Mouse (Mus musculus) kidney, postnatal 0 days (tissue): ENCODE results near the gene Syde2. TPM values are rescaled to one million over a fixed set of nuclear protein-coding genes. Genes with fewer than 3 reads are reported as not detected.

ENCODE experiments used
- ATAC-seq: fragments of 200-750 bp; cut with Nextera tagmentation; replicated peaks from 2 replicates; pipeline ENCODE4 v1.8.0; 2017; ENCODE audit warnings: low read depth, moderate number of reproducible peaks, moderate TSS enrichment, moderate library complexity; ENCODE audit not compliant: low FRiP score
- DNase-seq: peaks from one replicate; pipeline ENCODE4 v3.0.0-alpha.2; 2016; ENCODE audit warnings: low spot score
- H3K27ac ChIP-seq: fragments of 300-500 bp; sonication (generic); 2 replicates; pipeline ENCODE4 v1.5.1; 2014; ENCODE audit warnings: mild to moderate bottlenecking
- H3K27me3 ChIP-seq: fragments of 300-500 bp; sonication (generic); 2 replicates; pipeline ENCODE4 v1.6.1; 2014; ENCODE audit warnings: low read length, mixed read lengths; ENCODE audit not compliant: insufficient read depth
- H3K36me3 ChIP-seq: fragments of 300-500 bp; sonication (generic); 2 replicates; pipeline ENCODE4 v1.6.1; 2014; ENCODE audit warnings: low read length, mixed read lengths; ENCODE audit not compliant: insufficient read depth
- H3K4me1 ChIP-seq: fragments of 300-500 bp; sonication (generic); replicated peaks from 2 replicates; pipeline ENCODE4 v1.6.1; 2014; ENCODE audit warnings: antibody characterized with exemption, low read length, mixed read lengths; ENCODE audit not compliant: insufficient read depth
- H3K4me2 ChIP-seq: fragments of 300-500 bp; sonication (generic); 2 replicates; pipeline ENCODE4 v1.6.1; 2014; ENCODE audit warnings: mild to moderate bottlenecking, low read length, moderate library complexity, mixed read lengths
- H3K4me3 ChIP-seq: fragments of 300-500 bp; sonication (generic); replicated peaks from 2 replicates; pipeline ENCODE4 v1.5.1; 2014; ENCODE audit warnings: low read depth, low read length
- H3K9ac ChIP-seq: fragments of 300-500 bp; sonication (generic); 2 replicates; pipeline ENCODE4 v1.6.1; 2014; ENCODE audit warnings: low read depth, low read length
- H3K9me3 ChIP-seq: fragments of 300-500 bp; sonication (generic); replicated peaks from 2 replicates; pipeline ENCODE4 v1.6.1; 2016; ENCODE audit warnings: low read length, inconsistent platforms, mixed read lengths
- CTCF ChIP-seq: IDR thresholded peaks from 2 replicates; pipeline ENCODE4 v1.5.1; 2016; ENCODE audit warnings: antibody characterized with exemption, low read depth, mild to moderate bottlenecking, moderate library complexity
- WGBS: fragments of 180-500 bp; shearing (Covaris S2); extraction: QIAGEN DNeasy Blood & Tissue Kit; methylation state at CpG from one replicate; pipeline ENCODE4 v1.1.7; 2014; 5-methylcytosine and 5-hydroxymethylcytosine counted together
- polyA plus RNA-seq: library from polyadenylated mRNA; unstranded; fragments of >200 nt; fragmentation: Nextera tagmentation; extraction: Ambion mirVana; gene quantifications from 2 replicates; pipeline ENCODE4 v1.2.1, GENCODE M21; 2015

The Syde2 gene
- polyA plus RNA-seq, 1 experiment from 2014 or later: 1.9 TPM

GRCm38 (mm10) chr3:146044977-146045376, 57.3 kb downstream of the Syde2 start:
- no peak overlapping the region; the same call in 1 of the 2 replicates for H3K27ac ChIP-seq
- 24% methylated on average over 11 of the region's 11 CpGs for WGBS
- no peak overlapping the region for H3K4me3 ChIP-seq
- no peak overlapping the region for H3K9ac ChIP-seq
- H3K4me1 ChIP-seq: 0 out of 2 replicates have a peak, but pooled peaks cover 9% of the 10 kb centered on the region
- peak; percentile 41 for DNase-seq
- ATAC-seq: peak; percentile 45
- no peaks in the 10 kb centered on the region for H3K27me3 ChIP-seq
- TF ChIP-seq CTCF: no peak
- no peak overlapping the region for H3K4me2 ChIP-seq
- H3K9me3 ChIP-seq: no peaks in the 10 kb centered on the region
- H3K36me3 ChIP-seq: no peaks in the 10 kb centered on the region

- ATAC-seq: no peak
- WGBS: 54% methylated on average over 11 of the region's 11 CpGs
Measured at GRCm38 (mm10) chr3:146046076-146046475, 58.4 kb downstream of the Syde2 start.

GRCm38 (mm10) chr3:146047704-146048207, 60.1 kb downstream of the Syde2 start:
- WGBS: 19% methylated on average over 15 of the region's 15 CpGs
- Histone ChIP-seq H3K4me3 (no peak overlapping the region), H3K27ac (peak overlapping the region; percentile 20), H3K9me3 (no peaks in the 10 kb centered on the region), H3K9ac (no peak overlapping the region), H3K4me2 (peak overlapping the region; percentile 16), H3K36me3 (no peaks in the 10 kb centered on the region), H3K4me1 (0 out of 2 replicates have a peak, but pooled peaks cover 9% of the 10 kb centered on the region), H3K27me3 (no peaks in the 10 kb centered on the region)
- no peak for TF ChIP-seq CTCF
- ATAC-seq: peak; percentile 81
- DNase-seq: peak; percentile 79

More at GRCm38 (mm10) chr3:146046076-146046475, 58.4 kb downstream of the Syde2 start:
- H3K36me3 ChIP-seq: no peaks in the 10 kb centered on the region
- no peak for TF ChIP-seq CTCF
- no peaks in the 10 kb centered on the region for H3K9me3 ChIP-seq
- H3K4me3 ChIP-seq: no peak overlapping the region
- 0 out of 2 replicates have a peak, but pooled peaks cover 9% of the 10 kb centered on the region for H3K4me1 ChIP-seq
- DNase-seq: no peak
- H3K27me3 ChIP-seq: no peaks in the 10 kb centered on the region
- H3K27ac ChIP-seq: no peak overlapping the region
- no peak overlapping the region for H3K4me2 ChIP-seq
- no peak overlapping the region for H3K9ac ChIP-seq

GRCm38 (mm10) chr3:146049951-146050350, 62.3 kb downstream of the Syde2 start:
- no peak overlapping the region for H3K4me2 ChIP-seq
- no peak overlapping the region for H3K9ac ChIP-seq
- 74% methylated on average over 5 of the region's 5 CpGs for WGBS
- no peak overlapping the region for H3K27ac ChIP-seq
- ATAC-seq (no peak), DNase-seq (no peak)
- H3K9me3 ChIP-seq: no peaks in the 10 kb centered on the region
- H3K36me3 ChIP-seq: no peaks in the 10 kb centered on the region
- H3K27me3 ChIP-seq: no peaks in the 10 kb centered on the region
- no peak overlapping the region for H3K4me3 ChIP-seq
- TF ChIP-seq CTCF: no peak
- 0 out of 2 replicates have a peak, but pooled peaks cover 7% of the 10 kb centered on the region for H3K4me1 ChIP-seq

- no peaks in the 10 kb centered on the region for H3K27me3 ChIP-seq
- H3K9ac ChIP-seq: no peak overlapping the region
- ATAC-seq (peak; percentile 41; the same call in 1 of the 2 replicates), DNase-seq (peak; percentile 54)
- TF ChIP-seq CTCF: no peak
- WGBS: 52% methylated on average over 11 of the region's 11 CpGs
- no peaks in the 10 kb centered on the region for H3K36me3 ChIP-seq
- H3K27ac ChIP-seq: no peak overlapping the region
- 0 out of 2 replicates have a peak, but pooled peaks cover 7% of the 10 kb centered on the region for H3K4me1 ChIP-seq
- no peaks in the 10 kb centered on the region for H3K9me3 ChIP-seq
- no peak overlapping the region for H3K4me3 ChIP-seq
- no peak overlapping the region for H3K4me2 ChIP-seq
Measured at GRCm38 (mm10) chr3:146051277-146052007, 63.8 kb downstream of the Syde2 start.

- peak; percentile 40 for TF ChIP-seq CTCF
- ATAC-seq (no peak), DNase-seq (no peak)
- H3K4me2 ChIP-seq: no peak overlapping the region
- no peaks in the 10 kb centered on the region for H3K9me3 ChIP-seq
- H3K4me3 ChIP-seq: no peak overlapping the region
- no peak overlapping the region for H3K27ac ChIP-seq
- H3K4me1 ChIP-seq: no peaks in the 10 kb centered on the region
- no peaks in the 10 kb centered on the region for H3K27me3 ChIP-seq
- WGBS: 69% methylated on average over 6 of the region's 6 CpGs
- no peaks in the 10 kb centered on the region for H3K36me3 ChIP-seq
- H3K9ac ChIP-seq: no peak overlapping the region
Measured at GRCm38 (mm10) chr3:146053082-146053814, 65.6 kb downstream of the Syde2 start.
